Mouse (Mus musculus): ENCODE measurements around the gene Tecpr2. TPM values are rescaled to one million over a fixed set of nuclear protein-coding genes. Genes with fewer than 3 reads are reported as not detected.

Tecpr2 gene
- polyA plus RNA-seq, 2 experiments: 3.8 to 10.1 TPM

DNA sequence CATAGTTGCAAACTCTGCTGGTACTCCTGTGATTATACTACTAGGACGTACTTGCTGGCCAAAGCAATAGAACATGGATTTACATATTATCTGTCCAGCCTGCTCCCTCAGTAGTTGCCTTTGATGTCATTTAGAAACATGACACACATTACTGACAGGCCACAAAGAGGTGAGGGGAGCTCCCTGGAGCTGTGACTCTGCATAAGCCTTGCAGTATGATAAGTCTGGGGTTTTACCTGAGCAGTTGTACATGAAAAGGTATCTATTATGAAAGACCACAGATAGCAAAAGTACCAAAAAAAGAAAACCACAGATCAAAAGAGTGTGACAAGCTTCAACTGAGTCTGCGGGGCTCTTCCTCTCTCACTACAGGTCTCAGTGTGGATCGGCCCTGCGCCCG, 50.3 kb downstream of the Tecpr2 start:
- no peaks in the 10 kb centered on the region for H3K4me1 ChIP-seq (ENCODE audit: control insufficient read depth, insufficient read depth, low read length)
- no peak overlapping the region for H3K4me3 ChIP-seq (replicated peaks; ENCODE audit: low read length)
- H3K27me3 ChIP-seq (ENCODE audit: control insufficient read depth, insufficient read depth, low read length): no peaks in the 10 kb centered on the region
- 90% methylated on average over 5 of the region's 5 CpGs for WGBS
- H3K27ac ChIP-seq (replicated peaks; ENCODE audit: low read depth, low read length): no peak overlapping the region
- DNase-seq (ENCODE audit: low spot score): no peak
- no peaks in the 10 kb centered on the region for H3K9me3 ChIP-seq (ENCODE audit: control insufficient read depth, low read length)
- H3K9ac ChIP-seq (ENCODE audit: low read depth, low read length, severe bottlenecking): no peak overlapping the region
- no peak for TF ChIP-seq POLR2A (IDR thresholded peaks at IDR 0.05; ENCODE audit: borderline replicate concordance, extremely low read depth, insufficient read depth, insufficient read length)
- no peak for ATAC-seq (ENCODE audit: low FRiP score, low read depth)
- peaks cover 37% of the 10 kb centered on the region for H3K36me3 ChIP-seq (ENCODE audit: control insufficient read depth, insufficient read depth, low read length)
- H3K4me2 ChIP-seq (replicated peaks; ENCODE audit: low read depth, low read length, severe bottlenecking): no peak overlapping the region

GRCm38 (mm10) chr12:110940869-110941268, 51.8 kb downstream of the Tecpr2 start:
- 87% methylated on average over 2 of the region's 3 CpGs for WGBS
- no peaks in the 10 kb centered on the region for H3K9me3 ChIP-seq (ENCODE audit: control insufficient read depth, low read length)
- DNase-seq (ENCODE audit: low spot score) (no peak), ATAC-seq (ENCODE audit: low FRiP score, low read depth) (no peak)
- H3K4me3 ChIP-seq (replicated peaks; ENCODE audit: low read length): no peak overlapping the region
- H3K9ac ChIP-seq (ENCODE audit: low read depth, low read length, severe bottlenecking): no peak overlapping the region
- peaks cover 48% of the 10 kb centered on the region for H3K36me3 ChIP-seq (ENCODE audit: control insufficient read depth, insufficient read depth, low read length)
- H3K27ac ChIP-seq (replicated peaks; ENCODE audit: low read depth, low read length): no peak overlapping the region
- no peaks in the 10 kb centered on the region for H3K4me1 ChIP-seq (ENCODE audit: control insufficient read depth, insufficient read depth, low read length)
- no peaks in the 10 kb centered on the region for H3K27me3 ChIP-seq (ENCODE audit: control insufficient read depth, insufficient read depth, low read length)
- no peak for TF ChIP-seq POLR2A (IDR thresholded peaks at IDR 0.05; ENCODE audit: borderline replicate concordance, extremely low read depth, insufficient read depth, insufficient read length)
- H3K4me2 ChIP-seq (replicated peaks; ENCODE audit: low read depth, low read length, severe bottlenecking): no peak overlapping the region

- DNase-seq (ENCODE audit: low spot score): no peak
- Histone ChIP-seq H3K4me2 (replicated peaks; ENCODE audit: low read depth, low read length, severe bottlenecking) (no peak overlapping the region), H3K9ac (ENCODE audit: low read depth, low read length, severe bottlenecking) (no peak overlapping the region; the same call in 1 of the 2 replicates), H3K9me3 (ENCODE audit: control insufficient read depth, low read length) (no peaks in the 10 kb centered on the region), H3K27ac (replicated peaks; ENCODE audit: low read depth, low read length) (no peak overlapping the region), H3K4me3 (replicated peaks; ENCODE audit: low read length) (no peak overlapping the region), H3K4me1 (ENCODE audit: control insufficient read depth, insufficient read depth, low read length) (no peaks in the 10 kb centered on the region), H3K27me3 (ENCODE audit: control insufficient read depth, insufficient read depth, low read length) (no peaks in the 10 kb centered on the region), H3K36me3 (ENCODE audit: control insufficient read depth, insufficient read depth, low read length) (peaks cover 35% of the 10 kb centered on the region)
- TF ChIP-seq POLR2A (IDR thresholded peaks at IDR 0.05; ENCODE audit: borderline replicate concordance, extremely low read depth, insufficient read depth, insufficient read length): no peak
- WGBS: 93% methylated on average over 7 of the region's 7 CpGs
- ATAC-seq (ENCODE audit: low FRiP score, low read depth): no peak
These were observed 57.2 kb downstream of the Tecpr2 start for GRCm38 (mm10) chr12:110946216-110946615.

DNA sequence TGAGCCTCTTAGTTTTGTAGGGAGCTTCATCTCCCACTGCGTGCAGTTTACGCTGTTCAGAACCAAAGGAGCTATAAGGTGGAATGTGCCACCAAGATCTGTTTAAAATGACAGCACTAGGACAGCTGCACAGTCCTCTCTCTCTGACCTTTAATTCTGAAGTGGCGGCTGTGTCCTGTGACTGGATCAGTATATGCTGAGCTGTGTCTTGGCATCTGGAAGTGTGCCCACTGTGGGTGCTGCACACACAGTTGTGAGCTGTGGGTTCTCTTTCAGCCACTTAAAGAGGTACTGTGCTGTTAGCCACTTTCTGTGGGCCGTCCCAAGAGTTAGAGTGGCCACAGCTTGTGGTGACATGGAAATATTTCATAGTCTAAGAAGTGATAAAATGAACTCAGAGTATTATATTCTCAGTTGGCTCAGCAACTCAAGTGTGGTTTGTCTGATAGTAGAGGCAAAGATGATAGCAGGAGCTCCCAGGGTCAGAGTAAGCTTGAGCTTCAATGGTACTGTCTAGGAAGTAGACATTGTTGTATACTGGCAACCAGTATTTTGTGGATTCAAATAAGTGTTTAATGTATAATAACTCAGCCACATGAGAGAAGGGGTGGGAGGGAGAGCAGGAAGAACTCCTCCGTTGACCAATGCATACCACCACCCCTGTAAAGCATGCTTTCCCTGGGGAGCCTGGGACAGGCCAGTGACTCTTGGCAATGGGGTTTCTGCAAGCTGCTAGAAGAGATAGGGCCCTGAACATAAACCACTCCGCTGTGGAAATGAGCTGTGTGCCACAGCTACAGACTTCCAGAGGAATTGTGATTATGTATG, 59.2 kb downstream of the Tecpr2 start:
- Histone ChIP-seq H3K4me1 (ENCODE audit: control insufficient read depth, insufficient read depth, low read length) (no peaks in the 10 kb centered on the region), H3K4me2 (replicated peaks; ENCODE audit: low read depth, low read length, severe bottlenecking) (no peak overlapping the region), H3K27me3 (ENCODE audit: control insufficient read depth, insufficient read depth, low read length) (no peaks in the 10 kb centered on the region), H3K9ac (ENCODE audit: low read depth, low read length, severe bottlenecking) (no peak overlapping the region), H3K27ac (replicated peaks; ENCODE audit: low read depth, low read length) (no peak overlapping the region), H3K9me3 (ENCODE audit: control insufficient read depth, low read length) (no peaks in the 10 kb centered on the region), H3K36me3 (ENCODE audit: control insufficient read depth, insufficient read depth, low read length) (peaks cover 23% of the 10 kb centered on the region), H3K4me3 (replicated peaks; ENCODE audit: low read length) (no peak overlapping the region)
- DNase-seq (ENCODE audit: low spot score): no peak
- ATAC-seq (ENCODE audit: low FRiP score, low read depth): no peak
- TF ChIP-seq POLR2A (IDR thresholded peaks at IDR 0.05; ENCODE audit: borderline replicate concordance, extremely low read depth, insufficient read depth, insufficient read length): no peak
- WGBS: 93% methylated on average over 6 of the region's 6 CpGs

- no peak for DNase-seq (ENCODE audit: low spot score)
- Histone ChIP-seq H3K9me3 (ENCODE audit: control insufficient read depth, low read length) (no peaks in the 10 kb centered on the region), H3K36me3 (ENCODE audit: control insufficient read depth, insufficient read depth, low read length) (peaks cover 23% of the 10 kb centered on the region), H3K4me3 (replicated peaks; ENCODE audit: low read length) (no peak overlapping the region), H3K9ac (ENCODE audit: low read depth, low read length, severe bottlenecking) (no peak overlapping the region), H3K27me3 (ENCODE audit: control insufficient read depth, insufficient read depth, low read length) (no peaks in the 10 kb centered on the region), H3K27ac (replicated peaks; ENCODE audit: low read depth, low read length) (no peak overlapping the region), H3K4me2 (replicated peaks; ENCODE audit: low read depth, low read length, severe bottlenecking) (no peak overlapping the region), H3K4me1 (ENCODE audit: control insufficient read depth, insufficient read depth, low read length) (no peaks in the 10 kb centered on the region)
- WGBS: 87% methylated on average over 3 of the region's 3 CpGs
- TF ChIP-seq POLR2A (IDR thresholded peaks at IDR 0.05; ENCODE audit: borderline replicate concordance, extremely low read depth, insufficient read depth, insufficient read length): no peak
- no peak for ATAC-seq (ENCODE audit: low FRiP score, low read depth)
These were observed 59.8 kb downstream of the Tecpr2 start for GRCm38 (mm10) chr12:110948910-110949201.

Measured in limb, embryonic 14.5 days (tissue).